Mouse (Mus musculus): ENCODE results near the gene Rftn2.

GRCm38 (mm10) chr1:55179917-55180566 is 46.5 kb downstream of the Rftn2 start:
- TF ChIP-seq MAFK (IDR thresholded peaks at IDR 0.05; ENCODE audit: insufficient read depth, low read depth, low read length) (no peak), HCFC1 (IDR thresholded peaks at IDR 0.05; ENCODE audit: borderline replicate concordance, insufficient read depth, low read length) (no peak), ZC3H11A (IDR thresholded peaks at IDR 0.05; ENCODE audit: borderline replicate concordance, low read depth, low read length) (no peak), ZNF384 (IDR thresholded peaks at IDR 0.05; ENCODE audit: low read depth, low read length) (no peak)

All from ES-E14 (cell line).